Mouse (Mus musculus): ENCODE data around the gene Hjurp.

DNA sequence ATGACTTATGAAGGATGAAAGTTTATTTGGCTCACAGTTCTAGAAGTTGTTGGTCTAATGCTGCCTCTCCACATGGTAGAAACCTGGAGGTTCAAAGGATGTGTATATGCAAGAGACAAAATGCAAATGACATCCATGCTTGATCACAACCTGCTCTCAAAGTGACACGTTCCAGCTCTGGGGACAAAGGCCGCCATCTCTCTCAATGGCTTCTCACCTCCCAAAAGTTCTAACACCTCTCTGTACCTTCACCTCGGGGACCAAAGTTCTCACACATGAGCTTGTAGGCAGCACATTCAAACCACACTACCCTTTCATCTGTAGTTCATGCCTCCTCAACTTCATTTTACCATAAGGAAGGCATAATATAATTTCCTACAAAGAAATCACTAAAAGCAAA is 59.9 kb downstream of the Hjurp start:
- TF ChIP-seq CTCF (IDR thresholded peaks at IDR 0.05), result no peak
- no peak for TF ChIP-seq EP300 (IDR thresholded peaks at IDR 0.05)
